Mouse (Mus musculus) heart, adult 2 months (tissue): ENCODE data around the gene Rasgef1b.

Experiments used
- CTCF ChIP-seq: fragments of 200-600 bp; IDR thresholded peaks from 2 replicates; pipeline ENCODE4 v1.8.1; 2022; ENCODE audit warnings: antibody characterized with exemption, mild to moderate bottlenecking, moderate library complexity
- POLR2A ChIP-seq: fragments of 200-500 bp; IDR thresholded peaks from 2 replicates; pipeline ENCODE4 v1.6.1; 2011; ENCODE audit warnings: mild to moderate bottlenecking, low read depth, low read length, control low read depth; ENCODE audit not compliant: insufficient read depth

DNA sequence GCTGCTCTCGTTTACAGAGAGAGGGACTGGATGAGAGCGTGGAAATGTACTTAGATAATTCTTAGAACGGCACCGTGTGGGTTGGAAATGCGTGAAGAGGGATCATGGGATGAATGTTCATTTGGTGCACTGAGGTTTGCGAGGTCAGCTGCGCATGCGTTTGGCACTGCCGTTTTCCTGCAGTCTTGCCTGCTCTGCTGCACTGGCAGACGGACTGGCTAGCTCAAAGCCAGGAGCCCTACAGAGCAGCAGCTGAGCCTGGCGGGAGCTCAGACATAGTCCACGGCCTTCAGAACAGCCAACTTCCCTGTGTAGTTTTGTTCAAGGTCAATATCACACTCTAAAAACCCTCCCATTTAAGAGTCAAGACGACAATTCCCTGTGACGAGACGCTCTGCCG lies 46.5 kb upstream of the Rasgef1b start:
- no peak for TF ChIP-seq CTCF
- TF ChIP-seq POLR2A, result no peak
